Mouse (Mus musculus): ENCODE results near the gene Slc9a3r1. TPM values are rescaled to one million over a fixed set of nuclear protein-coding genes. Genes with fewer than 3 reads are reported as not detected.

The Slc9a3r1 gene
- polyA plus RNA-seq, 2 experiments, result 41.4 to 49.6 TPM

DNA sequence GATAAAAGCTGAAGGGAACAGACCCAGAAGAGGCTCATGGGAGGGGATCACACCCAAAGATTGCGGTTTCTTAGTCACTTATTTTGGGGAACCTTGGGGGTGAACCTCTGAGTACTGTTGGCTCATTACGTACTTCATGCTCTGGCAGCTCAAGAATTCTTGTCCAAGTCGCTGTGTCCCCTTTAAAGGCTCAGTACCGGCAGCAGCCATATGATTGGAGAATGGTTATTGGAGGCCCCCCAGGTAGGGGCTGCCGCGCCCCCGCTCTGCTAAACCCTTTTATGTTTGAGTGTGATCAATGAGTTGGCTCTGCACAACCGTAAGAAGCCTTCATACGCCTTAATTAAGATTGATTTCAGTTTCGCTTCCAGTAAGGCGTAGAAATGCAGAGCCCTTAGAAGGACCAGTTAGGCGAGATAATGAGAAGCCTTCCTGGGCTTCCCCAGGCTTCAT lies 35.8 kb downstream of the Slc9a3r1 start:
- H3K36me3 ChIP-seq (replicated peaks; ENCODE audit: control insufficient read depth, insufficient read depth, low read depth), result no peaks in the 10 kb centered on the region
- DNase-seq (ENCODE audit: low read depth in 3 of 3, low spot score in 3 of 3), result no peak
- H3K9ac ChIP-seq (replicated peaks), result no peak overlapping the region
- 79% methylated on average over 12 of the region's 12 CpGs for WGBS (ENCODE audit: insufficient replicate concordance)
- no peaks in the 10 kb centered on the region for H3K27me3 ChIP-seq (ENCODE audit: control insufficient read depth, insufficient read depth, low read length)
- ATAC-seq (ENCODE audit: insufficient read depth), result no peak
- H3K4me1 ChIP-seq (replicated peaks; ENCODE audit: control insufficient read depth in 2 of 2, insufficient read depth in 2 of 2, low read length in 1 of 2), result peaks cover 14 to 23% of the 10 kb centered on the region in 2 experiments
- no peak overlapping the region for H3K4me3 ChIP-seq (ENCODE audit: insufficient read depth in 1 of 2, low read depth in 2 of 2, low read length in 2 of 2)
- H3K4me2 ChIP-seq (ENCODE audit: low read depth), result no peak overlapping the region
- H3K27ac ChIP-seq, result no peak overlapping the region
- TF ChIP-seq CTCF (IDR thresholded peaks at IDR 0.05; ENCODE audit: low read depth) (no peak), EP300 (IDR thresholded peaks at IDR 0.05; ENCODE audit: low read depth) (no peak)
- no peaks in the 10 kb centered on the region for H3K9me3 ChIP-seq (ENCODE audit: control insufficient read depth, low read length)

DNA sequence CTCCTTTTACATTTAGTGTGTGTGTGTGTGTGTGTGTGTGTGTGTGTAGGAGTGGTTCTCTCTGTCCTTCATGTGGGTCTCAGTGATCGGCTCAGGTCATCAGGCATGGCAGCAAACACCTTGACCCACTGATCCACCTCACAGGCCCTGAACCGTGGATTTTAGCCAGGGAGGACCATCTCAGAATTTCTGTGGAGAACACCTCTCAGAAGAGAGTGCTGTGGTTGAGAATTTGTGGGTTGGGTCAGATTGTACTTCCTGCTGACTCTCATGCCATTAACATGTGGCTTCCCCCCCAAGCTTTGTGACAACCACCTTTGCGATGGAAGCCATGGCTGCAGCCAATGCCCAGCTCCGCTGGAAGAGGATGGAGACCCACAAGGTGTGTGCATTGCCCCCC lies 37.4 kb downstream of the Slc9a3r1 start:
- DNase-seq (ENCODE audit: low read depth in 3 of 3, low spot score in 3 of 3) (no peak), ATAC-seq (ENCODE audit: insufficient read depth) (no peak)
- no peak overlapping the region for H3K27ac ChIP-seq
- H3K27me3 ChIP-seq (ENCODE audit: control insufficient read depth, insufficient read depth, low read length), result no peaks in the 10 kb centered on the region
- H3K9ac ChIP-seq (replicated peaks), result no peak overlapping the region
- TF ChIP-seq CTCF (IDR thresholded peaks at IDR 0.05; ENCODE audit: low read depth), result no peak
- no peak for TF ChIP-seq EP300 (IDR thresholded peaks at IDR 0.05; ENCODE audit: low read depth)
- H3K4me2 ChIP-seq (ENCODE audit: low read depth), result no peak overlapping the region
- 69% methylated on average over 4 of the region's 4 CpGs for WGBS (ENCODE audit: insufficient replicate concordance)
- H3K4me3 ChIP-seq (ENCODE audit: insufficient read depth in 1 of 2, low read depth in 2 of 2, low read length in 2 of 2), result no peak overlapping the region
- H3K4me1 ChIP-seq (replicated peaks; ENCODE audit: control insufficient read depth in 2 of 2, insufficient read depth in 2 of 2, low read length in 1 of 2), result peaks cover 5 to 10% of the 10 kb centered on the region in 2 experiments
- H3K9me3 ChIP-seq (ENCODE audit: control insufficient read depth, low read length), result no peaks in the 10 kb centered on the region
- H3K36me3 ChIP-seq (replicated peaks; ENCODE audit: control insufficient read depth, insufficient read depth, low read depth), result no peaks in the 10 kb centered on the region

DNA sequence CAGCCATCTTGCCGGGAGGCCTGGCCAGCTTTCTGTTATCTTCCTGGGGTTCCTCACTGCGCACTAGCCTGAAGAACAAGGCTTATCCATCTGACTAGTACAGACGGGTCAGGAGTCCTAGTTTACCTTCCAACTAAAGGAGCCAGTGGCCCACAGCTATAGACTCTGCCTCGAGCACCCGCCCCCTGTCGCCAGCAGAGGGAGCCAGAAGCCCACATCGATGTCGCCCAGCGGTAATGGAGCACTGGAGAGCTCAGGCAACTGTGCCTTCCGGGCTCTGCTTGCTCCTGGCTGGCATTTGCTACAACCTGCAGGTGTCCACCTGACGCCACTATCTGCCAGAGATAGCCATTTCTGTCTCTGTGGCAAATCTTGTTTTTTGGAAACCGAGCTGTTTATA lies 39.2 kb downstream of the Slc9a3r1 start:
- H3K4me3 ChIP-seq (ENCODE audit: insufficient read depth in 1 of 2, low read depth in 2 of 2, low read length in 2 of 2), result no peak overlapping the region
- no peak overlapping the region for H3K27ac ChIP-seq
- H3K27me3 ChIP-seq (ENCODE audit: control insufficient read depth, insufficient read depth, low read length), result no peaks in the 10 kb centered on the region
- no peaks in the 10 kb centered on the region for H3K4me1 ChIP-seq (replicated peaks; ENCODE audit: control insufficient read depth in 2 of 2, insufficient read depth in 2 of 2, low read length in 1 of 2)
- no peak for TF ChIP-seq EP300 (IDR thresholded peaks at IDR 0.05; ENCODE audit: low read depth)
- TF ChIP-seq CTCF (IDR thresholded peaks at IDR 0.05; ENCODE audit: low read depth), result peak; percentile 93
- WGBS (ENCODE audit: insufficient replicate concordance), result 19% methylated on average over 12 of the region's 12 CpGs
- no peak for DNase-seq (ENCODE audit: low read depth in 3 of 3, low spot score in 3 of 3)
- no peaks in the 10 kb centered on the region for H3K36me3 ChIP-seq (replicated peaks; ENCODE audit: control insufficient read depth, insufficient read depth, low read depth)
- no peaks in the 10 kb centered on the region for H3K9me3 ChIP-seq (ENCODE audit: control insufficient read depth, low read length)
- peak; percentile 57; the same call in 1 of the 2 replicates for ATAC-seq (ENCODE audit: insufficient read depth)
- no peak overlapping the region for H3K9ac ChIP-seq (replicated peaks)
- no peak overlapping the region for H3K4me2 ChIP-seq (ENCODE audit: low read depth)

DNA sequence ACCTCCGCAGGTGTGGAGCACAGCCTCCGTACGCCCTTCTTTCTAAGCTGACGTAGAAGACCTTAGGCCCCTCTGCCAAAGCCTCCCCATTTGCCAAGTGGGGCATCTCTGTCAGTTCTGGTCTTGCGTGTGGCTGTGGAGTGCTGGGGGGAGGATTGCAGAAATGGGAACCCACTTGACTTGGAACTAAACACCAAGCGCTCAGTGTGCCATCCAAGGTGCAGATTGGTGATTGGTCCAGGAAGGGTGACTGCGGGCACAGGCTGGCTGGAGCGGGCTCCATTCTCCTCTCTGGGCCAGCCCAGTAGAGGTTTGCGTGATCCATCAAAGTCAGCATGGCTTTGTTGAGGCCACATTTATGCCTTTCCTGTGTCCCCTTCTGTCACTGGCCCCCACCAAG lies 39.6 kb downstream of the Slc9a3r1 start:
- no peaks in the 10 kb centered on the region for H3K9me3 ChIP-seq (ENCODE audit: control insufficient read depth, low read length)
- TF ChIP-seq CTCF (IDR thresholded peaks at IDR 0.05; ENCODE audit: low read depth) (no peak), EP300 (IDR thresholded peaks at IDR 0.05; ENCODE audit: low read depth) (no peak)
- no peak for DNase-seq (ENCODE audit: low read depth in 3 of 3, low spot score in 3 of 3)
- no peak overlapping the region for H3K4me3 ChIP-seq (ENCODE audit: insufficient read depth in 1 of 2, low read depth in 2 of 2, low read length in 2 of 2)
- no peak overlapping the region for H3K4me2 ChIP-seq (ENCODE audit: low read depth)
- H3K4me1 ChIP-seq (replicated peaks; ENCODE audit: control insufficient read depth in 2 of 2, insufficient read depth in 2 of 2, low read length in 1 of 2), result no peaks in the 10 kb centered on the region
- H3K9ac ChIP-seq (replicated peaks), result no peak overlapping the region
- no peaks in the 10 kb centered on the region for H3K36me3 ChIP-seq (replicated peaks; ENCODE audit: control insufficient read depth, insufficient read depth, low read depth)
- no peaks in the 10 kb centered on the region for H3K27me3 ChIP-seq (ENCODE audit: control insufficient read depth, insufficient read depth, low read length)
- 84% methylated on average over 9 of the region's 9 CpGs for WGBS (ENCODE audit: insufficient replicate concordance)
- no peak for ATAC-seq (ENCODE audit: insufficient read depth)
- no peak overlapping the region for H3K27ac ChIP-seq

DNA sequence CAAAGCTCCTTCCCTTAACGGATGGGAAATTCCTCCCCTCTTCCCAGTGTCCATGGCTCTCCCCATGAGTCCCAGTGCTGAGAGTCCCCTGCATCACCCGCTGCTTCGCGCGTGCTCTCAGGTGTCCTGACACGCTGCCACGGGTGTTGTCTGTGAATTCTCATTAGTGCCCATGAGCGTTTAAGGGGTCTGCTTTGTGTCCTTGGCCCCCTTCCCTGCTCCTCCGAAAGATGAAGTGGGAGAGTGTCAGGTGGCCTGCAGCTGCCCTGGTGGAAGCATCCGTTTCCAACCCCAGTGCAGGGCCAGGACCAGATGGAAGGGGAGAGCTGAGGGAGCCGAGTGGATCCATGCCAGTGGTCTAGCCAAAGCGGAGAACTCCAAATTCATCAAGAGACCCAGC lies 45.0 kb downstream of the Slc9a3r1 start:
- no peaks in the 10 kb centered on the region for H3K36me3 ChIP-seq (replicated peaks; ENCODE audit: control insufficient read depth, insufficient read depth, low read depth)
- no peak for ATAC-seq (ENCODE audit: insufficient read depth)
- H3K4me3 ChIP-seq (ENCODE audit: insufficient read depth in 1 of 2, low read depth in 2 of 2, low read length in 2 of 2), result no peak overlapping the region
- H3K4me2 ChIP-seq (ENCODE audit: low read depth), result no peak overlapping the region
- no peaks in the 10 kb centered on the region for H3K27me3 ChIP-seq (ENCODE audit: control insufficient read depth, insufficient read depth, low read length)
- 84% methylated on average over 12 of the region's 12 CpGs for WGBS (ENCODE audit: insufficient replicate concordance)
- no peak overlapping the region for H3K9ac ChIP-seq (replicated peaks)
- no peaks in the 10 kb centered on the region for H3K9me3 ChIP-seq (ENCODE audit: control insufficient read depth, low read length)
- no peak for TF ChIP-seq CTCF (IDR thresholded peaks at IDR 0.05; ENCODE audit: low read depth)
- TF ChIP-seq EP300 (IDR thresholded peaks at IDR 0.05; ENCODE audit: low read depth), result no peak
- H3K4me1 ChIP-seq (replicated peaks; ENCODE audit: control insufficient read depth in 2 of 2, insufficient read depth in 2 of 2, low read length in 1 of 2), result no peaks in the 10 kb centered on the region
- H3K27ac ChIP-seq, result no peak overlapping the region
- no peak for DNase-seq (ENCODE audit: low read depth in 3 of 3, low spot score in 3 of 3)

Measured in liver, embryonic 14.5 days (tissue).